Mouse (Mus musculus): ENCODE results near the gene Nhsl1. TPM values are rescaled to one million over a fixed set of nuclear protein-coding genes. Genes with fewer than 3 reads are reported as not detected.

Nhsl1 gene
- total and polyA plus RNA-seq, 3 experiments: not detected

DNA sequence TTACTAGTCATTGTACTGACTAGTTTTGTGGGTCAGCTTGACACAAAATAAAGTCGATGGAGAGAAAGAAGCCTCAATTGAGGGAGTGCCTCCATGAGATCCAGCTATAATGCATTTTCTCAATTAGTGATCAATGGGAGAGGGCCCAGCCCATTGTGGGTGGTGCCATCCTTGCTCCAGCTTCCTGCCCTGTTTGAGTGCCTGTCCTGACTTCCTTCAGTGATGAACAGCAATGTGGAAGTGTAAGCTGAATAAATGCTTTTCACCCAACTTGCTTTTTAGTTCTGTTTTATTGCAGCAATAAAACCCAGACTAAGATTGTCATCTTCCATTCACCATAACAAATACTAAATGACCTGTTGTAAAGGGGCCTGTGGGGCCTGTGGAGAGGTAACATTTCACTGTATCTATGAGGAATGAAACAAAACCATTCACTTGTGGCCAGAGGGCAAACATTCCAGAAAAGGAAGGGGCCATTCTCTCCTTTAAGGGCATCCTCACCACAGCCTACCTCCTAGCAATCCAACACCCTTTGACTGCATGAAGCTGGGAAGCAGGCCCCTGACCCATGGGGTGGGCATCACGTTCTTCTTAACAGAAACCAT lies 189.2 kb downstream of the Nhsl1 start:
- H3K27me3 ChIP-seq (ENCODE audit: control insufficient read depth in 1 of 2, insufficient read depth in 2 of 2, low read length in 2 of 2): no peaks in the 10 kb centered on the region
- no peak overlapping the region for H3K9ac ChIP-seq (ENCODE audit: control insufficient read depth, low read depth, low read length, poor library complexity, severe bottlenecking)
- TF ChIP-seq GABPA (IDR thresholded peaks at IDR 0.05; ENCODE audit: low read depth, low read length) (no peak), POLR2A (IDR thresholded peaks at IDR 0.05; ENCODE audit: control insufficient read depth in 1 of 2, insufficient read depth in 1 of 2, low read depth in 1 of 2, low read length in 2 of 2, poor library complexity in 1 of 2) (no peak), KAT2A (conservative IDR thresholded peaks at IDR 0.05; ENCODE audit: low read depth, low read length) (no peak), CTCF (IDR thresholded peaks at IDR 0.05 in 2 of 3, conservative IDR thresholded peaks at IDR 0.05 in 1 of 3; ENCODE audit: control insufficient read depth in 1 of 3, insufficient read depth in 1 of 3, low read depth in 2 of 3, low read length in 3 of 3, poor library complexity in 1 of 3, severe bottlenecking in 1 of 3) (no peak), MYC (IDR thresholded peaks at IDR 0.05; ENCODE audit: low read depth, low read length) (no peak), GATA1 (IDR thresholded peaks at IDR 0.05; ENCODE audit: low read depth, low read length) (no peak), ZC3H11A (IDR thresholded peaks at IDR 0.05; ENCODE audit: low read depth, low read length) (no peak), CHD1 (IDR thresholded peaks at IDR 0.05; ENCODE audit: low read depth, low read length) (no peak), TBP (IDR thresholded peaks at IDR 0.05; ENCODE audit: low read depth, low read length) (no peak), EP300 (IDR thresholded peaks at IDR 0.05; ENCODE audit: low read depth in 1 of 2, low read length in 2 of 2) (no peak), MEF2A (IDR thresholded peaks at IDR 0.05; ENCODE audit: extremely low read depth, insufficient replicate concordance, low read depth, low read length, poor library complexity, severe bottlenecking) (no peak), SIN3A (IDR thresholded peaks at IDR 0.05; ENCODE audit: low read length) (no peak), USF2 (IDR thresholded peaks at IDR 0.05; ENCODE audit: borderline replicate concordance in 1 of 2, insufficient read depth in 1 of 2, low read depth in 1 of 2, low read length in 2 of 2) (no peak), POLR2AphosphoS2 (IDR thresholded peaks at IDR 0.05; ENCODE audit: low read length) (no peak)
- no peaks in the 10 kb centered on the region for H3K4me1 ChIP-seq (ENCODE audit: control insufficient read depth in 1 of 2, insufficient read depth in 2 of 2, low read length in 2 of 2)
- no peaks in the 10 kb centered on the region for H3K9me3 ChIP-seq (replicated peaks; ENCODE audit: insufficient read depth, low read length)
- no peak overlapping the region for H3K4me3 ChIP-seq (ENCODE audit: control insufficient read depth in 1 of 2, insufficient read depth in 1 of 2, low read depth in 2 of 2, low read length in 2 of 2)
- H3K27ac ChIP-seq (ENCODE audit: control insufficient read depth, low read depth, low read length): no peak overlapping the region
- no peak for DNase-seq (ENCODE audit: low read depth, low spot score)
- no peaks in the 10 kb centered on the region for H3K36me3 ChIP-seq (ENCODE audit: control insufficient read depth in 1 of 2, insufficient read depth in 2 of 2, low read length in 2 of 2)
- no peaks in the 10 kb centered on the region for H3K79me2 ChIP-seq (ENCODE audit: control insufficient read depth, insufficient read depth, low read length, poor library complexity)

DNA sequence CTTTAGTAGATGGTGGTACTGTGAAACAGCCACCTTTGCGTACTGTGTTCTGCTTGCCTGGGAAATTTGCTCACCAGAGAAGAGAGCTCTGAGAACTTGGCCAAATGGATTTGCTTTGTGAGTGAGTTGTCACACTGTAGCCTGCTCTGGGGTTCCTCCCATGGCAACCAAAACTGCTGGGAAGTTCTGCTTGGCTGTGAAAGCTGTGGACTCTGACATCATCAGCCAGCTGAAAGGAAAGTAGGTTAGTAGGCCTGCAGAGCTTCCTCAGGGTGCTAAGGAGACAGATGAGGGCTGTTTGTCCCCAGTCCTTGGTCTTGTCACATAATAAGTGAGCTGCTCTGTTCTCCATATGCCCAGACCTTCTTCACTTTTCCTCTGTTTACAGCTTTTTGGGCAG lies 189.8 kb downstream of the Nhsl1 start:
- no peak for DNase-seq (ENCODE audit: low read depth, low spot score)

More for the DNA sequence above, 189.8 kb downstream of the Nhsl1 start:
- no peaks in the 10 kb centered on the region for H3K4me1 ChIP-seq (ENCODE audit: control insufficient read depth in 1 of 2, insufficient read depth in 2 of 2, low read length in 2 of 2)
- no peak overlapping the region for H3K27ac ChIP-seq (ENCODE audit: control insufficient read depth, low read depth, low read length)
- H3K79me2 ChIP-seq (ENCODE audit: control insufficient read depth, insufficient read depth, low read length, poor library complexity): no peaks in the 10 kb centered on the region
- no peaks in the 10 kb centered on the region for H3K36me3 ChIP-seq (ENCODE audit: control insufficient read depth in 1 of 2, insufficient read depth in 2 of 2, low read length in 2 of 2)
- no peak overlapping the region for H3K9ac ChIP-seq (ENCODE audit: control insufficient read depth, low read depth, low read length, poor library complexity, severe bottlenecking)
- no peaks in the 10 kb centered on the region for H3K9me3 ChIP-seq (replicated peaks; ENCODE audit: insufficient read depth, low read length)
- TF ChIP-seq CHD2 (IDR thresholded peaks at IDR 0.05; ENCODE audit: low read length) (no peak), MAX (IDR thresholded peaks at IDR 0.05; ENCODE audit: low read length) (no peak), NELFE (IDR thresholded peaks at IDR 0.05; ENCODE audit: low read depth, low read length) (no peak), RAD21 (IDR thresholded peaks at IDR 0.05; ENCODE audit: low read depth, low read length) (no peak), NRF1 (IDR thresholded peaks at IDR 0.05; ENCODE audit: insufficient read depth, low read depth, low read length, poor library complexity, severe bottlenecking) (no peak), E2F4 (IDR thresholded peaks at IDR 0.05; ENCODE audit: borderline replicate concordance, low read depth, low read length) (no peak), POLR2A (IDR thresholded peaks at IDR 0.05; ENCODE audit: control insufficient read depth in 1 of 2, insufficient read depth in 1 of 2, low read depth in 1 of 2, low read length in 2 of 2, poor library complexity in 1 of 2) (no peak), TAL1 (IDR thresholded peaks at IDR 0.05; ENCODE audit: low read length) (no peak)
- H3K4me3 ChIP-seq (ENCODE audit: control insufficient read depth in 1 of 2, insufficient read depth in 1 of 2, low read depth in 2 of 2, low read length in 2 of 2): no peak overlapping the region
- H3K27me3 ChIP-seq (ENCODE audit: control insufficient read depth in 1 of 2, insufficient read depth in 2 of 2, low read length in 2 of 2): no peaks in the 10 kb centered on the region

Data from MEL (cell line).